In the genomic region with DNA sequence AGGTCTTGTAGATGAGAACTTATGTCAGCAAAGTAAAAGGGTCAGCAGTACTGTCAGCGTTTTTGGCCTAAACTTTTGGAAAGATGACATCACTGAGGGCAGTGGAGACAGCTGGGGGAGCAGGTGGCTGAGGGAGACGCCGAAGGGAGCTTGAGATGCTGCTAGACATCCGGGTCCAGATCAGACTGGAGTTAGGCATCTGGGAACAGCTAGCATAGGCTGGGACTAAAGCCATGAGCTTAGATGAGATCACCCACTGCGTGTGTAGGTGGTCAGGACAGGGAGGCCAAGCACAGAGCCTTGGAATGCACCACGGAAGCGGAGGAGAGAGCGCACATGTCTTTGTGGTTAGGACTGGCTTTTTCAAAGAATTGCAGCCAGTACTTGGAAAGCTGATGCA, we compare ENCODE assay signal across 11 mouse cellular contexts. TPM values are rescaled to one million over a fixed set of nuclear protein-coding genes. Genes with fewer than 3 reads are reported as not detected.
DNase-seq lines count a peak whose midpoint lies in the region; ATAC-seq lines count a peak whose summit lies in the region.
"Had no signal": no experiment of that assay in that cellular context is flagged by ENCODE, and none has a peak within 500 bp of the region (broad histone marks: within the 10 kb centered on the region; RNA-seq: fewer than 3 reads in every experiment).

No protein-coding gene starts in this region.

- WGBS in midbrain, embryonic 11.5 days = 85% methylated on average over 8 of the region's 8 CpGs
- WGBS in midbrain, embryonic 16.5 days = 79% methylated on average over 8 of the region's 8 CpGs
- 69% methylated on average over 8 of the region's 8 CpGs for WGBS in stomach, embryonic 15.5 days
- WGBS in hindbrain, embryonic 11.5 days = 85% methylated on average over 8 of the region's 8 CpGs

- H3K27ac ChIP-seq in midbrain, embryonic 11.5 days (ENCODE audit: low read depth, low read length) = no peak overlapping the region
- no peak overlapping the region for H3K27ac ChIP-seq in midbrain, embryonic 16.5 days (ENCODE audit: low read length)
- no peak overlapping the region for H3K27ac ChIP-seq in stomach, embryonic 15.5 days
- no peak overlapping the region for H3K27ac ChIP-seq in hindbrain, embryonic 11.5 days (ENCODE audit: low read depth, low read length)
- H3K27ac ChIP-seq: heart, embryonic 13.5 days; liver, embryonic 13.5 days had no signal

- H3K9ac ChIP-seq in midbrain, embryonic 11.5 days (ENCODE audit: low read length) = no peak overlapping the region
- no peak overlapping the region for H3K9ac ChIP-seq in midbrain, embryonic 16.5 days (ENCODE audit: low read depth, low read length)
- no peak overlapping the region for H3K9ac ChIP-seq in stomach, embryonic 15.5 days
- H3K9ac ChIP-seq in hindbrain, embryonic 11.5 days (ENCODE audit: low read depth, low read length) = no peak overlapping the region
- H3K9ac ChIP-seq: heart, embryonic 13.5 days; liver, embryonic 13.5 days had no signal

- no peak overlapping the region for H3K4me2 ChIP-seq in midbrain, embryonic 11.5 days
- no peak overlapping the region for H3K4me2 ChIP-seq in midbrain, embryonic 16.5 days (ENCODE audit: low read length)
- no peak overlapping the region for H3K4me2 ChIP-seq in stomach, embryonic 15.5 days
- H3K4me2 ChIP-seq in hindbrain, embryonic 11.5 days (replicated peaks; ENCODE audit: low read depth, low read length) = no peak overlapping the region
- H3K4me2 ChIP-seq: heart, embryonic 13.5 days; liver, embryonic 13.5 days had no signal

- H3K27me3 ChIP-seq in midbrain, embryonic 11.5 days (ENCODE audit: control insufficient read depth, insufficient read depth, low read length) = no peaks in the 10 kb centered on the region
- H3K27me3 ChIP-seq in midbrain, embryonic 16.5 days (ENCODE audit: control insufficient read depth, insufficient read depth, low read depth, low read length) = no peaks in the 10 kb centered on the region
- H3K27me3 ChIP-seq in stomach, embryonic 15.5 days (replicated peaks) = no peaks in the 10 kb centered on the region
- H3K27me3 ChIP-seq in hindbrain, embryonic 11.5 days (ENCODE audit: control insufficient read depth, insufficient read depth, low read length) = no peaks in the 10 kb centered on the region
- H3K27me3 ChIP-seq: heart, embryonic 13.5 days; liver, embryonic 13.5 days had no signal

- no peaks in the 10 kb centered on the region for H3K36me3 ChIP-seq in midbrain, embryonic 11.5 days (ENCODE audit: control insufficient read depth, insufficient read depth, low read length)
- H3K36me3 ChIP-seq in midbrain, embryonic 16.5 days (ENCODE audit: control insufficient read depth, insufficient read depth, low read length) = no peaks in the 10 kb centered on the region
- no peaks in the 10 kb centered on the region for H3K36me3 ChIP-seq in stomach, embryonic 15.5 days
- no peaks in the 10 kb centered on the region for H3K36me3 ChIP-seq in hindbrain, embryonic 11.5 days (ENCODE audit: control insufficient read depth, insufficient read depth, low read length)
- H3K36me3 ChIP-seq: heart, embryonic 13.5 days; liver, embryonic 13.5 days had no signal

- peak; percentile 41 to 45 for DNase-seq in cerebellum, postnatal 10 days
- DNase-seq in cerebellum, adult 9-10 months = no peak
- peak; percentile 28 for DNase-seq in midbrain, embryonic 11.5 days (ENCODE audit: low spot score, missing footprints)
- DNase-seq in layer of hippocampus, postnatal 36 days = peak; percentile 50 to 51
- DNase-seq in hindbrain, embryonic 11.5 days (ENCODE audit: low spot score) = no peak
- DNase-seq in cerebellum, adult 18-20 months = no peak
- DNase-seq: cerebellum, postnatal 25 days; liver, embryonic 13.5 days had no signal

- no peak overlapping the region for H3K4me3 ChIP-seq in midbrain, embryonic 11.5 days (ENCODE audit: low read depth, low read length)
- no peak overlapping the region for H3K4me3 ChIP-seq in midbrain, embryonic 16.5 days (ENCODE audit: low read depth, low read length)
- no peak overlapping the region for H3K4me3 ChIP-seq in stomach, embryonic 15.5 days (replicated peaks)
- H3K4me3 ChIP-seq in hindbrain, embryonic 11.5 days (ENCODE audit: low read depth, low read length) = no peak overlapping the region
- H3K4me3 ChIP-seq: heart, embryonic 13.5 days; liver, embryonic 13.5 days had no signal

- H3K9me3 ChIP-seq in midbrain, embryonic 11.5 days (ENCODE audit: control insufficient read depth, low read length) = no peaks in the 10 kb centered on the region
- no peaks in the 10 kb centered on the region for H3K9me3 ChIP-seq in midbrain, embryonic 16.5 days (replicated peaks; ENCODE audit: control insufficient read depth, low read length, poor library complexity, severe bottlenecking)
- H3K9me3 ChIP-seq in stomach, embryonic 15.5 days = no peaks in the 10 kb centered on the region
- H3K9me3 ChIP-seq in hindbrain, embryonic 11.5 days (ENCODE audit: control insufficient read depth, low read length) = no peaks in the 10 kb centered on the region
- H3K9me3 ChIP-seq: heart, embryonic 13.5 days; liver, embryonic 13.5 days had no signal

- ATAC-seq in midbrain, embryonic 11.5 days (ENCODE audit: low FRiP score) = no peak
- no peak for ATAC-seq in midbrain, embryonic 16.5 days
- ATAC-seq in stomach, embryonic 15.5 days (ENCODE audit: insufficient read depth, low FRiP score, low read depth) = peak; percentile 56; the same call in 1 of the 2 replicates
- ATAC-seq in hindbrain, embryonic 11.5 days (ENCODE audit: low FRiP score) = no peak

- H3K4me1 ChIP-seq in midbrain, embryonic 11.5 days (ENCODE audit: control insufficient read depth, insufficient read depth, low read length) = 0 out of 2 replicates have a peak, but pooled peaks cover 2% of the 10 kb centered on the region
- H3K4me1 ChIP-seq in midbrain, embryonic 16.5 days (ENCODE audit: control insufficient read depth, insufficient read depth, low read length) = no peaks in the 10 kb centered on the region
- H3K4me1 ChIP-seq in stomach, embryonic 15.5 days = 0 out of 2 replicates have a peak, but pooled peaks cover 4% of the 10 kb centered on the region
- H3K4me1 ChIP-seq in hindbrain, embryonic 11.5 days (replicated peaks; ENCODE audit: control insufficient read depth, insufficient read depth, low read length) = no peaks in the 10 kb centered on the region
- H3K4me1 ChIP-seq: heart, embryonic 13.5 days; liver, embryonic 13.5 days had no signal

RNA-seq across cellular contexts. Expression of gene Dync2li1, which starts 41.2 kb away (rescaled TPM):
- 36.9 and 37.1 TPM in 2 replicates for polyA plus RNA-seq in midbrain, embryonic 11.5 days (2014; fragmentation: Nextera tagmentation; extraction: Ambion mirVana)
- polyA plus RNA-seq in midbrain, embryonic 16.5 days (2015; fragmentation: Nextera tagmentation; extraction: Ambion mirVana) = 38.8 and 40.6 TPM in 2 replicates
- total RNA-seq in layer of hippocampus, postnatal 36 days (2021) = 10 to 100 TPM; 19.1 TPM
- 27.8 and 31.4 TPM in 2 replicates for polyA plus RNA-seq in stomach, embryonic 15.5 days (2015; fragmentation: Nextera tagmentation; extraction: Ambion mirVana)
- polyA plus RNA-seq in hindbrain, embryonic 11.5 days (2014; fragmentation: Nextera tagmentation; extraction: Ambion mirVana) = 36.0 and 38.2 TPM in 2 replicates

Comparison
In these comparisons a context has a peak if more than half of its experiments do, and no peak if none do; other contexts are left out.
1. DNase-seq: peak in cerebellum, postnatal 10 days (2 of 2), midbrain, embryonic 11.5 days (single experiment) and layer of hippocampus, postnatal 36 days (2 of 2); none in cerebellum, adult 9-10 months (single experiment), hindbrain, embryonic 11.5 days (single experiment) and cerebellum, adult 18-20 months (0 of 2).